8 mouse cellular contexts compared by ENCODE assay signal in the genomic region with DNA sequence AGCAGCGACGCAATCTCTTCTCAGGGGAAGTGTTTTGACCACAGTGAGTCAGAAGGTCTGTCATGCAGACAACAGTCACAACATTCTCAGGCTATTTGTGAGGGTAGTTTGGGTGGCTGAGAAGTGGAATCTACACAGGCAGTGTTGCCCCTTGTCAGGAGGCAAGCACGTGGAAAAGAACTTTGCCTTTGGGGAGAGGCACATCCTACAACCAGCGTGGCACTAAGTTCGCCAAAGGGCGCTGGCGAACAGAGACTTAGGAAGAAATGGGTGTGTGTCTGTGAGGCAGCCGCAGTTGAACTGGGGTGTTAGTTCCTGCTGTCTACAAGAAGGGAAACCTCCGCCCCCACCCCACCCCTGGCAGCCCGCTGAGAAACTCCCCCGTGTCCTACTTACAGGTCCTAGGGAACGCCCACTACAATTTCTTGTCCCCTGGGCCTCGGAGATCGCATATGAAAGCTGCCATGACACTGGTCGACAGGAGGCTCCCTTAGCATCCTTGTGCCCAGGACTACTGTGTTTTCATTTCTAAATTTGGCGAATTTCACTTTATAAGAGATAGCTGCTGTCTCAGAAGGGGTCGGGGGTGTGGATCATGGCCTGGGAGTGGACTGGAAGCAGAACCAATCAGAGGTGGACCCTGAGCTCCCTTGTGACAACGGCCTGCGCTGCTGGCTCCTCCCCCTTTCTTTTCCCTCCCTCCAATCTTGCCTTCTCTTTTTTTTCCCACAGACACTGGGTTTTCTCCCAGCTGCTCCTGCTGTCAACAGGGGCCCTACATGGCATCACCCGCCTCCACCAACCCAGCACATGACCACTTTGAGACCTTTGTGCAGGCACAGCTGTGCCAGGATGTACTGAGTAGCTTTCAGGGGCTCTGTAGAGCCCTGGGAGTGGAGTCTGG. TPM values are rescaled to one million over a fixed set of nuclear protein-coding genes. Genes with fewer than 3 reads are reported as not detected.
A peak's percentile ranks its signal among the peaks of the same experiment; 100 is the strongest.
DNase-seq lines count a peak whose midpoint lies in the region; ATAC-seq and TF ChIP-seq lines count a peak whose summit lies in the region.

No protein-coding gene starts in this region.

- peak overlapping the region; percentile 88 for H3K9ac ChIP-seq in heart, embryonic 14.5 days (ENCODE audit: low read length)
- peak overlapping the region; percentile 56; the same call in 1 of the 2 replicates for H3K9ac ChIP-seq in kidney, postnatal 0 days (ENCODE audit: low read depth, low read length)
- peak overlapping the region; percentile 74 for H3K9ac ChIP-seq in liver, embryonic 13.5 days

- peak overlapping the region; percentile 65 for H3K4me3 ChIP-seq in embryonic fibroblast, embryonic 13.5 days (ENCODE audit: insufficient read depth, low read length)
- H3K4me3 ChIP-seq in heart, embryonic 14.5 days (ENCODE audit: control insufficient read depth in 1 of 2, insufficient read depth in 1 of 2, low read depth in 1 of 2, low read length in 2 of 2) = peak overlapping the region; percentile 62 to 77
- peak overlapping the region; percentile 54 for H3K4me3 ChIP-seq in kidney, postnatal 0 days (replicated peaks; ENCODE audit: low read depth, low read length)
- peak overlapping the region; percentile 68 for H3K4me3 ChIP-seq in liver, embryonic 13.5 days (replicated peaks)

- H3K27me3 ChIP-seq in heart, embryonic 14.5 days (ENCODE audit: control insufficient read depth, insufficient read depth, low read length) = no peaks in the 10 kb centered on the region
- H3K27me3 ChIP-seq in kidney, postnatal 0 days (ENCODE audit: insufficient read depth, low read length) = no peaks in the 10 kb centered on the region
- H3K27me3 ChIP-seq in liver, embryonic 13.5 days = 0 out of 2 replicates have a peak, but pooled peaks cover 5% of the 10 kb centered on the region

- peaks cover 7% of the 10 kb centered on the region for H3K4me1 ChIP-seq in embryonic fibroblast, embryonic 13.5 days (ENCODE audit: control insufficient read depth, insufficient read depth, low read length)
- peaks cover 37 to 60% of the 10 kb centered on the region in 2 experiments for H3K4me1 ChIP-seq in heart, embryonic 14.5 days (ENCODE audit: control insufficient read depth in 2 of 2, insufficient read depth in 2 of 2, low read length in 2 of 2)
- H3K4me1 ChIP-seq in kidney, postnatal 0 days (replicated peaks; ENCODE audit: insufficient read depth, low read length) = peaks cover 9% of the 10 kb centered on the region
- peaks cover 85% of the 10 kb centered on the region for H3K4me1 ChIP-seq in liver, embryonic 13.5 days (replicated peaks)

- ATAC-seq in heart, embryonic 14.5 days (ENCODE audit: insufficient number of reproducible peaks, insufficient read depth, low FRiP score, low read depth) = peak; percentile 60
- peak; percentile 73 for ATAC-seq in kidney, postnatal 0 days (replicated peaks; ENCODE audit: low FRiP score, low read depth)
- ATAC-seq in liver, embryonic 13.5 days (ENCODE audit: low read depth) = peak; percentile 45

- no peak for TF ChIP-seq CTCF in embryonic fibroblast, embryonic 13.5 days (IDR thresholded peaks at IDR 0.05; ENCODE audit: borderline replicate concordance, insufficient read depth, low read length)
- TF ChIP-seq CTCF in kidney, postnatal 0 days (IDR thresholded peaks at IDR 0.05; ENCODE audit: low read depth) = no peak

- peaks cover 44% of the 10 kb centered on the region for H3K36me3 ChIP-seq in heart, embryonic 14.5 days (ENCODE audit: control insufficient read depth, insufficient read depth, low read length)
- no peaks in the 10 kb centered on the region for H3K36me3 ChIP-seq in kidney, postnatal 0 days (ENCODE audit: insufficient read depth, low read length)
- H3K36me3 ChIP-seq in liver, embryonic 13.5 days = no peaks in the 10 kb centered on the region

- WGBS in heart, embryonic 14.5 days = 4% methylated on average over 20 of the region's 20 CpGs
- WGBS in kidney, postnatal 0 days = 5% methylated on average over 20 of the region's 20 CpGs
- WGBS in liver, embryonic 13.5 days (ENCODE audit: insufficient replicate concordance) = 4% methylated on average over 20 of the region's 20 CpGs

- no peaks in the 10 kb centered on the region for H3K9me3 ChIP-seq in heart, embryonic 14.5 days (ENCODE audit: control insufficient read depth, low read length)
- H3K9me3 ChIP-seq in kidney, postnatal 0 days (replicated peaks; ENCODE audit: low read length) = no peaks in the 10 kb centered on the region
- H3K9me3 ChIP-seq in liver, embryonic 13.5 days (replicated peaks) = no peaks in the 10 kb centered on the region

- TF ChIP-seq POLR2A in embryonic fibroblast, embryonic 13.5 days (IDR thresholded peaks at IDR 0.05; ENCODE audit: low read depth, low read length) = peak; percentile 72

- peak overlapping the region; percentile 78 for H3K27ac ChIP-seq in embryonic fibroblast, embryonic 13.5 days (ENCODE audit: insufficient read depth, low read length)
- H3K27ac ChIP-seq in heart, embryonic 14.5 days (replicated peaks in 1 of 2; ENCODE audit: control insufficient read depth in 1 of 2, insufficient read depth in 1 of 2, low read depth in 2 of 2, low read length in 2 of 2) = peak overlapping the region; percentile 76 to 95
- peak overlapping the region; percentile 73 for H3K27ac ChIP-seq in kidney, postnatal 0 days
- peak overlapping the region; percentile 84; the same call in 1 of the 2 replicates for H3K27ac ChIP-seq in liver, embryonic 13.5 days

- peak overlapping the region; percentile 95 for H3K4me2 ChIP-seq in heart, embryonic 14.5 days (ENCODE audit: low read length)
- H3K4me2 ChIP-seq in kidney, postnatal 0 days (ENCODE audit: low read length) = peak overlapping the region; percentile 72
- peak overlapping the region; percentile 98 for H3K4me2 ChIP-seq in liver, embryonic 13.5 days

- peak; percentile 39 to 70 for DNase-seq in urinary bladder, adult 18-20 months (ENCODE audit: low spot score in 2 of 2)
- DNase-seq in urinary bladder, postnatal 10 days (ENCODE audit: low spot score) = no peak
- DNase-seq in kidney, postnatal 0 days (ENCODE audit: low spot score) = peak; percentile 93
- peak; percentile 51 for DNase-seq in liver, embryonic 13.5 days
- DNase-seq in natural killer cell, adult 2 months (ENCODE audit: low spot score in 2 of 2) = peak; percentile 81 to 82
- peak; percentile 74 for DNase-seq in testis, postnatal 10 days (ENCODE audit: low spot score)

RNA-seq across cellular contexts. Expression of a gene that starts 1.4 kb away (rescaled TPM):
- 50.0 and 61.4 TPM in 2 replicates for polyA plus RNA-seq in embryonic fibroblast, embryonic 13.5 days (2011; ENCODE audit: insufficient read length, low read depth, missing spikeins)
- polyA plus RNA-seq in heart, embryonic 14.5 days (2014; fragmentation: Nextera tagmentation; extraction: Ambion mirVana) = 31.8 and 32.1 TPM in 2 replicates
- 19.6 and 19.9 TPM in 2 replicates for polyA plus RNA-seq in kidney, postnatal 0 days (2015; fragmentation: Nextera tagmentation; extraction: Ambion mirVana)
- 6.0 and 6.1 TPM in 2 replicates for polyA plus RNA-seq in liver, embryonic 13.5 days (2015; fragmentation: Nextera tagmentation; extraction: Ambion mirVana)

RNA-seq across cellular contexts. Expression of a gene that starts 12.6 kb away (rescaled TPM):
- polyA plus RNA-seq in embryonic fibroblast, embryonic 13.5 days (2011; ENCODE audit: insufficient read length, low read depth, missing spikeins) = 13.7 and 16.7 TPM in 2 replicates
- polyA plus RNA-seq in heart, embryonic 14.5 days (2014; fragmentation: Nextera tagmentation; extraction: Ambion mirVana) = 51.1 and 54.0 TPM in 2 replicates
- 70.4 and 79.8 TPM in 2 replicates for polyA plus RNA-seq in kidney, postnatal 0 days (2015; fragmentation: Nextera tagmentation; extraction: Ambion mirVana)
- 9.8 and 11.2 TPM in 2 replicates for polyA plus RNA-seq in liver, embryonic 13.5 days (2015; fragmentation: Nextera tagmentation; extraction: Ambion mirVana)

RNA-seq across cellular contexts. Expression of a gene that starts 12.7 kb away (rescaled TPM):
- polyA plus RNA-seq in embryonic fibroblast, embryonic 13.5 days (2011; ENCODE audit: insufficient read length, low read depth, missing spikeins) = not detected in 2 replicates
- polyA plus RNA-seq in heart, embryonic 14.5 days (2014; fragmentation: Nextera tagmentation; extraction: Ambion mirVana) = 1.8 and 2.3 TPM in 2 replicates
- 3.3 and 4.6 TPM in 2 replicates for polyA plus RNA-seq in kidney, postnatal 0 days (2015; fragmentation: Nextera tagmentation; extraction: Ambion mirVana)
- not detected in 2 replicates for polyA plus RNA-seq in liver, embryonic 13.5 days (2015; fragmentation: Nextera tagmentation; extraction: Ambion mirVana)

RNA-seq across cellular contexts. Expression of a gene that starts 27.3 kb away (rescaled TPM):
- 11.1 TPM in 2 replicates for polyA plus RNA-seq in embryonic fibroblast, embryonic 13.5 days (2011; ENCODE audit: insufficient read length, low read depth, missing spikeins)
- 11.7 and 12.7 TPM in 2 replicates for polyA plus RNA-seq in heart, embryonic 14.5 days (2014; fragmentation: Nextera tagmentation; extraction: Ambion mirVana)
- 16.9 and 18.4 TPM in 2 replicates for polyA plus RNA-seq in kidney, postnatal 0 days (2015; fragmentation: Nextera tagmentation; extraction: Ambion mirVana)
- 5.2 and 5.7 TPM in 2 replicates for polyA plus RNA-seq in liver, embryonic 13.5 days (2015; fragmentation: Nextera tagmentation; extraction: Ambion mirVana)

RNA-seq across cellular contexts. Expression of a gene that starts 41.7 kb away (rescaled TPM):
- 284 and 337 TPM in 2 replicates for polyA plus RNA-seq in embryonic fibroblast, embryonic 13.5 days (2011; ENCODE audit: insufficient read length, low read depth, missing spikeins)
- polyA plus RNA-seq in heart, embryonic 14.5 days (2014; fragmentation: Nextera tagmentation; extraction: Ambion mirVana) = 220 and 225 TPM in 2 replicates
- polyA plus RNA-seq in kidney, postnatal 0 days (2015; fragmentation: Nextera tagmentation; extraction: Ambion mirVana) = 184 and 193 TPM in 2 replicates
- 61.1 and 80.0 TPM in 2 replicates for polyA plus RNA-seq in liver, embryonic 13.5 days (2015; fragmentation: Nextera tagmentation; extraction: Ambion mirVana)
